Mouse (Mus musculus) liver, adult (tissue): ENCODE results near the gene Gpr173.

ENCODE experiments used
- GATA4 ChIP-seq: IDR thresholded peaks from 2 replicates; pipeline ENCODE4 v1.6.1; 2014; ENCODE audit warnings: mild to moderate bottlenecking, low read length; ENCODE audit not compliant: insufficient replicate concordance

Gene Gpr173

GRCm38 (mm10) chrX:152368397-152369273, at the start of gene Gpr173:
Gpr173 (minus strand) TSS chrX:152368704.
- no peak for TF ChIP-seq GATA4

- no peak for TF ChIP-seq GATA4
Observed at GRCm38 (mm10) chrX:152403251-152403650, 34.7 kb upstream of the Gpr173 start.

GRCm38 (mm10) chrX:152400096-152400495, 31.6 kb upstream of the Gpr173 start:
- TF ChIP-seq GATA4 = no peak

GRCm38 (mm10) chrX:152368054-152368396, 479 bp downstream of the Gpr173 start:
- no peak for TF ChIP-seq GATA4

GRCm38 (mm10) chrX:152366418-152366817, 2.1 kb downstream of the Gpr173 start:
- TF ChIP-seq GATA4 = no peak

- TF ChIP-seq GATA4 = no peak
Observed at GRCm38 (mm10) chrX:152352553-152353153, 15.9 kb downstream of the Gpr173 start.

GRCm38 (mm10) chrX:152347041-152347440, 21.5 kb downstream of the Gpr173 start:
- no peak for TF ChIP-seq GATA4

- TF ChIP-seq GATA4 = no peak
Observed at GRCm38 (mm10) chrX:152346587-152346986, 21.9 kb downstream of the Gpr173 start.

GRCm38 (mm10) chrX:152342903-152343302, 25.6 kb downstream of the Gpr173 start:
- no peak for TF ChIP-seq GATA4

GRCm38 (mm10) chrX:152342358-152342901, 26.1 kb downstream of the Gpr173 start, which contains the start of gene Tspyl2:
Tspyl2 (minus strand) TSS chrX:152342425.
- TF ChIP-seq GATA4 = no peak; the same call in 1 of the 2 replicates

GRCm38 (mm10) chrX:152341496-152341895, 27.0 kb downstream of the Gpr173 start:
- no peak for TF ChIP-seq GATA4

- no peak for TF ChIP-seq GATA4
Observed at GRCm38 (mm10) chrX:152336546-152337332, 31.8 kb downstream of the Gpr173 start.

- TF ChIP-seq GATA4 = no peak
Observed at GRCm38 (mm10) chrX:152327689-152328052, 40.8 kb downstream of the Gpr173 start.

GRCm38 (mm10) chrX:152326996-152327688, 41.4 kb downstream of the Gpr173 start, which contains the start of gene Kantr:
Kantr (minus strand) TSS chrX:152327495.
- TF ChIP-seq GATA4 = no peak

GRCm38 (mm10) chrX:152323584-152323983, 44.9 kb downstream of the Gpr173 start:
- no peak for TF ChIP-seq GATA4
